Mouse (Mus musculus) midbrain, embryonic 16.5 days (tissue): Measurements from ENCODE around the gene Myt1l. TPM values are rescaled to one million over a fixed set of nuclear protein-coding genes. Genes with fewer than 3 reads are reported as not detected.

Experiments
- ATAC-seq: fragments of 200-750 bp; cut with Nextera tagmentation; 2 replicates; pipeline ENCODE4 v1.8.0; 2017; ENCODE audit warnings: moderate TSS enrichment
- H3K27ac ChIP-seq: fragments of 300-500 bp; sonication (generic); 2 replicates; pipeline ENCODE4 v1.5.1; 2014; ENCODE audit warnings: mild to moderate bottlenecking, low read length, mixed read lengths
- H3K27me3 ChIP-seq: fragments of 300-500 bp; sonication (generic); 2 replicates; pipeline ENCODE4 v1.6.1; 2014; ENCODE audit warnings: low read depth, low read length, mixed read lengths; ENCODE audit not compliant: control insufficient read depth, insufficient read depth
- H3K36me3 ChIP-seq: fragments of 300-500 bp; sonication (generic); 2 replicates; pipeline ENCODE4 v1.6.1; 2014; ENCODE audit warnings: mild to moderate bottlenecking, low read length, moderate library complexity, mixed read lengths; ENCODE audit not compliant: control insufficient read depth, insufficient read depth
- H3K4me1 ChIP-seq: fragments of 300-500 bp; sonication (generic); 2 replicates; pipeline ENCODE4 v1.6.1; 2014; ENCODE audit warnings: mild to moderate bottlenecking, low read length, mixed read lengths; ENCODE audit not compliant: control insufficient read depth, insufficient read depth
- H3K4me2 ChIP-seq: fragments of 300-500 bp; sonication (generic); 2 replicates; pipeline ENCODE4 v1.6.1; 2014; ENCODE audit warnings: mild to moderate bottlenecking, low read length, mixed read lengths
- H3K4me3 ChIP-seq: fragments of 300-500 bp; sonication (generic); 2 replicates; pipeline ENCODE4 v1.5.1; 2014; ENCODE audit warnings: low read depth, mild to moderate bottlenecking, low read length, moderate library complexity, mixed read lengths
- H3K9ac ChIP-seq: fragments of 300-500 bp; sonication (generic); 2 replicates; pipeline ENCODE4 v1.6.1; 2014; ENCODE audit warnings: low read depth, low read length, mixed read lengths
- H3K9me3 ChIP-seq: fragments of 300-500 bp; sonication (generic); replicated peaks from 2 replicates; pipeline ENCODE4 v1.6.1; 2014; ENCODE audit warnings: mild to moderate bottlenecking, low read length, mixed read lengths; ENCODE audit not compliant: control insufficient read depth, poor library complexity, severe bottlenecking
- WGBS: fragments of 180-500 bp; shearing (Covaris S2); extraction: QIAGEN DNeasy Blood & Tissue Kit; methylation state at CpG from one replicate; pipeline ENCODE4 v1.1.7; 2014; 5-methylcytosine and 5-hydroxymethylcytosine counted together
- polyA plus RNA-seq: library from polyadenylated mRNA; unstranded; fragments of >200 nt; fragmentation: Nextera tagmentation; extraction: Ambion mirVana; gene quantifications from 2 replicates; pipeline ENCODE4 v1.2.1, GENCODE M21; 2015

The Myt1l gene
- polyA plus RNA-seq, 1 experiment from 2014 or later, result 304 TPM

DNA sequence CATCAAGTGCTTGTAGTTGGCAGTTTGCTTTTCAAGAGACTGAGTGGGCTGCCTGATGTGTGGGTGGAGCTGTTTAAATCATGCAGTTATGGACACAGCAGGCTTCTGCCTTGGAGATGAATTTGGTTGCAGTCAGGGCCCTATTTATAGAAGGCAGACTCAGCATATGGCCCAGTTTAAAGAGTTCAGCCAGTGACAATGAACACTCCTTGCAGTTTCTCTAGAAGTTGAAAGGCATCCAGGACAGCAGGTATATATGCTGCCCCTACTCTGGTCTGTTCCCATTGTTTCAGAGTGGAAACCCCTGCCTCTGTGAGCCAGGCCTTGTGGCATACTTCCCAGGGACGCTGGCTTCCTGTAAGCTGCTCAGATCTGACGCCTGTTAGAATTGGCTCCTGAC is 167.0 kb downstream of the Myt1l start:
- Histone ChIP-seq H3K4me2 (no peak overlapping the region), H3K9ac (no peak overlapping the region), H3K9me3 (no peaks in the 10 kb centered on the region), H3K27ac (peak overlapping the region; percentile 10), H3K36me3 (no peaks in the 10 kb centered on the region), H3K4me1 (peaks cover 64% of the 10 kb centered on the region), H3K4me3 (no peak overlapping the region), H3K27me3 (no peaks in the 10 kb centered on the region)
- WGBS, result 35% methylated on average over 2 of the region's 2 CpGs
- no peak for ATAC-seq

DNA sequence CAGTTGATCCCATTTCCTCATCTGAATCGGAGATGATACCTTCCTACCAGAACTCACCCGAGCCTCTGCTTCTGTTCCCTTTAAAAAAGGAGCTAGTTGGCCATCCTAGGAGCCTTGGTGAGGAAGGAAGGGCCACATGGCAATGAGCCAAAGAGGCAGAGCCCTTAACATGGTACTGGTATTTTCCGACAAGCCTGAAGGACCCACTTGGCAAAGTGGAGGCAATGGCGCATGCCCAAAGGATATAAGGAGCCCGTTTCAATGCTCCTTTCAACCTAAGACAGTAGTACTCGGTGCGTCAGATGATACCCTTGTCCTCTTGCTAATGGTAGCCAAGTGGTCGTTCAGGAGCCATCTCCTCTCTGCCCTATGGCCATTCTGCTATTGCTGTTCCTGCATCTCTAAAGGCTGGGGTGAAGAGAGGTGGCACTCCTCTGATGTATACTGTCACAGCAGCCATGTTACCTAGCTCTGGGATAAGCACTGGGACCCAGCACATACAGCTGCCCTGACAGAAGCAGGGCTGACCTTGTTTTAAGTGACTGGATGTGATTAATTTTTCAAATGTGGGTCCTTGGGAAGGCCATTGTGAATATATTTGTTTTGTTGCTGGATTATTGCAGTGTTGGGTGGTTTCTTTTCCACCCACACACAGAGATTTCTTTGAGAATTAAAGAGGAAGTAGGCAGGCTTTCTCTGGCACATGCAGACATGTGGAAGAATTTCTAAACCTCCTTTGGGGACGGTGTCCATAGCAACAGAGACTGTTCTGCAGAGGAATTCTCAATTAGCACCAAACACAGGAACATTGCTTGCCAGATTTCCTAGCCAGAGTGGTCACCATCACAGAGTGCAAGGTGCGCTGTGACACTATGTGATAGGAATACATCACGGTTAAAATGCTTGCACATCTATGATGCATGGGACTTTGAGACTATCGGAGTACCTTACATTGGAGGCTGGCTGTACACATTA is 169.6 kb downstream of the Myt1l start:
- peak overlapping the region; percentile 46 for H3K9ac ChIP-seq

GRCm38 (mm10) chr12:29698541-29698940 is 170.4 kb downstream of the Myt1l start:
- ATAC-seq, result peak; percentile 10; the same call in 1 of the 2 replicates
- Histone ChIP-seq H3K36me3 (no peaks in the 10 kb centered on the region), H3K9ac (no peak overlapping the region; the same call in 1 of the 2 replicates), H3K4me3 (no peak overlapping the region), H3K9me3 (no peaks in the 10 kb centered on the region), H3K4me1 (peaks cover 78% of the 10 kb centered on the region), H3K27ac (peak overlapping the region; percentile 93), H3K4me2 (peak overlapping the region; percentile 5; the same call in 1 of the 2 replicates), H3K27me3 (no peaks in the 10 kb centered on the region)
- 12% methylated on average over 3 of the region's 3 CpGs for WGBS

More for the DNA sequence above, 169.6 kb downstream of the Myt1l start:
- H3K4me2 ChIP-seq, result peak overlapping the region; percentile 15; the same call in 1 of the 2 replicates
- no peaks in the 10 kb centered on the region for H3K36me3 ChIP-seq
- ATAC-seq, result peak; percentile 65
- no peak overlapping the region for H3K4me3 ChIP-seq
- no peaks in the 10 kb centered on the region for H3K9me3 ChIP-seq
- 44% methylated on average over 12 of the region's 12 CpGs for WGBS
- H3K27me3 ChIP-seq, result no peaks in the 10 kb centered on the region
- peaks cover 76% of the 10 kb centered on the region for H3K4me1 ChIP-seq
- peak overlapping the region; percentile 93 for H3K27ac ChIP-seq

GRCm38 (mm10) chr12:29698976-29699375 is 170.8 kb downstream of the Myt1l start:
- Histone ChIP-seq H3K27ac (peak overlapping the region; percentile 93), H3K9ac (peak overlapping the region; percentile 36), H3K36me3 (no peaks in the 10 kb centered on the region), H3K4me3 (no peak overlapping the region), H3K4me2 (peak overlapping the region; percentile 29), H3K4me1 (peaks cover 78% of the 10 kb centered on the region), H3K27me3 (no peaks in the 10 kb centered on the region), H3K9me3 (no peaks in the 10 kb centered on the region)
- WGBS, result 9% methylated on average over 10 of the region's 10 CpGs
- ATAC-seq, result peak; percentile 15; the same call in 1 of the 2 replicates

GRCm38 (mm10) chr12:29699386-29699785 is 171.2 kb downstream of the Myt1l start:
- peak overlapping the region; percentile 93 for H3K27ac ChIP-seq
- 6% methylated on average over 10 of the region's 10 CpGs for WGBS
- peaks cover 78% of the 10 kb centered on the region for H3K4me1 ChIP-seq
- no peak overlapping the region for H3K4me3 ChIP-seq
- H3K36me3 ChIP-seq, result no peaks in the 10 kb centered on the region
- H3K4me2 ChIP-seq, result peak overlapping the region; percentile 29
- ATAC-seq, result no peak
- no peaks in the 10 kb centered on the region for H3K9me3 ChIP-seq
- peak overlapping the region; percentile 36 for H3K9ac ChIP-seq
- no peaks in the 10 kb centered on the region for H3K27me3 ChIP-seq

DNA sequence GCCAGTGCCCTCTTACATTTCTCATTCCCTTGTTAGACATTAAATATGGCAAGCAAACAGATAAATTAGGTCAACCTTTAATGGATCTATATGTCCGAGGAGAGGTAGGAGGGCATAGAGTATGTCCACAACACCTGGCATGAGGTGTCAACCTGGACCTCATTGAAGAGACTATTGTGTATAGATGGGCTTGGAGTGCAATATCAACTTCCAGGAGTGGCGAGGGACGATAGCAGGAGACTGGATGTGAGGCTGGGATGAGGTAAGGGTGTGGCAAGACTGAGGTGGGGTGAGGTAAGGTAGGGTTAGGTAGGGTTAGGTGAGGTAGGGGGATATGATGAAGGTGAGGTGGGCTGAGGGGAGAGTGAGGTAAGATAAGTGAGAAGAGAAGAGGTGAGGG is 171.8 kb downstream of the Myt1l start:
- H3K36me3 ChIP-seq, result no peaks in the 10 kb centered on the region
- H3K9ac ChIP-seq, result no peak overlapping the region
- no peaks in the 10 kb centered on the region for H3K27me3 ChIP-seq
- no peak overlapping the region for H3K4me3 ChIP-seq
- no peaks in the 10 kb centered on the region for H3K9me3 ChIP-seq
- peak overlapping the region; percentile 93 for H3K27ac ChIP-seq
- H3K4me2 ChIP-seq, result no peak overlapping the region
- WGBS, result 91% methylated on average over 3 of the region's 3 CpGs
- peaks cover 72% of the 10 kb centered on the region for H3K4me1 ChIP-seq
- ATAC-seq, result no peak

DNA sequence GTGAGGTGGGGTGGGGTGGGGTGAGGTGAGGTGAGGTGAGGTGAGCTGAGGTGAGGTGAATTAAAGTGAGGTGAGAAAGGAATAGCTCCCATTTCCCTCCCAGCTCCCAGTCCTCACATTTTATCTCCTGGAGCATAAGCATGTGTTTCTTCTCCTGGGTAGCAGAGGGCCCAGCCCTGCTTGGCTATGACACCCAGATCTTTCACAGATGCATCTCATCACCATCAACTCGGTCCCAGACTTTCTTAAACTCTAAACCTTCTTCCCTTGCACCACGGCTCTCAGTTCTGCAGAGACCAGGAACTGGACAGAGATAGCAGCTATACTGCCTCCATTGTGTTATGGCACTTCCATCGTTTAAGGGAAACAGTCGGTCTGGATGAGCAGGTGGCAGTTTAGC is 172.9 kb downstream of the Myt1l start:
- no peak for ATAC-seq
- Histone ChIP-seq H3K27me3 (no peaks in the 10 kb centered on the region), H3K4me3 (no peak overlapping the region), H3K9ac (no peak overlapping the region), H3K4me1 (peaks cover 64% of the 10 kb centered on the region), H3K27ac (peak overlapping the region; percentile 64), H3K36me3 (no peaks in the 10 kb centered on the region), H3K9me3 (no peaks in the 10 kb centered on the region), H3K4me2 (no peak overlapping the region)
- 59% methylated on average over 4 of the region's 4 CpGs for WGBS

DNA sequence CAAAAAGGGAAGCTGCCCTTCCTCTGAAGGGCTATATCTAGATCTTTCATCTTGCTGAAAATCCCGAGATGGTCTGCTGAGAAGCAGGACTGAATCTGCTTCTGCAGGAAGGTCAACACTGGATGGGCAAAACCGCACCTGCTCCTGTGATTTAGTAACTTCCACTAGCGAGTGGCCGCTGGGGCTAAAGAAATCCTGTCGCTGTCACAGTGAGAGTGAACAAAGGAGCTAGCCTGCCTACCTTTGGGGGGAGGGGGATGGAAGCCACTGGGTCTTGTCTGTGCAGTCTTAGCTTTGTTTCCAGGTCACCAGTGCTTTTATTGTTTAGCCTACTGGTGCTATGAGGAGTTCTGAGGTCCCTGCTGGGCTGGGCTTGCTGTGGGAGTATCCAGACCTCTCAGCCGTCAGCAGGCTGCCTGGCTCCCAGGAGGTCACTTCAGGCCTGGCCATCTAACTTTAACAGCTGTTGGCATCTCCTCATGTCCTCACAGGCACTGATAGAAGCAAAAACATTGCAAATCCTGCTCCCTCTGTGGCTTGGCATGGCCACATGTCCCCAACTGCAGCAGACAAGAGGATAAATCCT is 173.6 kb downstream of the Myt1l start:
- Histone ChIP-seq H3K36me3 (no peaks in the 10 kb centered on the region), H3K9me3 (no peaks in the 10 kb centered on the region), H3K4me3 (no peak overlapping the region), H3K4me2 (no peak overlapping the region), H3K4me1 (peaks cover 64% of the 10 kb centered on the region), H3K27me3 (no peaks in the 10 kb centered on the region), H3K27ac (peak overlapping the region; percentile 64), H3K9ac (no peak overlapping the region; the same call in 1 of the 2 replicates)
- ATAC-seq, result no peak
- WGBS, result 4% methylated on average over 6 of the region's 6 CpGs

DNA sequence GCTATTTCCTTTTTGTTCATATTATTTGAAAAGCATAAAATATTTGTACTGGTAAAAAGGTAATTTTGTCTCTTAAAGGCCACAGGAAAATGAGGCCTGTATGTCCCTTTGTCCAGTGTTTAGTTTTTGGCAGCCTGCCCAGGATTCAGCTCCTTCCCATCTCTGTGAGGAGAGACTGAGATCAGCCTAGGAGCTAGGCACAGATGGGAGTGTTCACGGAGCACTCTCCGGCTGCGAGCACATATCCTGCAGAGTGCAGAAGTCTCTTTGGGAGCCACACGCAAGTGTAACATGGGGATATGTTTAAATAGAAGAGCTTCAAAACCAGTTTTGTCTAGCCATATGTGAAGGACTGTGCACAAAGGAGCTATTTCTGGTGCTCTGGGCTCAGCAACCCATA is 174.4 kb downstream of the Myt1l start:
- Histone ChIP-seq H3K9ac (no peak overlapping the region), H3K27ac (peak overlapping the region; percentile 64), H3K36me3 (no peaks in the 10 kb centered on the region), H3K4me3 (no peak overlapping the region), H3K4me1 (peaks cover 59% of the 10 kb centered on the region), H3K9me3 (no peaks in the 10 kb centered on the region), H3K27me3 (no peaks in the 10 kb centered on the region), H3K4me2 (no peak overlapping the region)
- WGBS, result 25% methylated on average over 4 of the region's 4 CpGs
- no peak for ATAC-seq
